Mouse (Mus musculus): ENCODE results near the gene Nkapd1. TPM values are rescaled to one million over a fixed set of nuclear protein-coding genes. Genes with fewer than 3 reads are reported as not detected.

Nkapd1 gene
- polyA plus RNA-seq, 1 experiment: 11.1 TPM

DNA sequence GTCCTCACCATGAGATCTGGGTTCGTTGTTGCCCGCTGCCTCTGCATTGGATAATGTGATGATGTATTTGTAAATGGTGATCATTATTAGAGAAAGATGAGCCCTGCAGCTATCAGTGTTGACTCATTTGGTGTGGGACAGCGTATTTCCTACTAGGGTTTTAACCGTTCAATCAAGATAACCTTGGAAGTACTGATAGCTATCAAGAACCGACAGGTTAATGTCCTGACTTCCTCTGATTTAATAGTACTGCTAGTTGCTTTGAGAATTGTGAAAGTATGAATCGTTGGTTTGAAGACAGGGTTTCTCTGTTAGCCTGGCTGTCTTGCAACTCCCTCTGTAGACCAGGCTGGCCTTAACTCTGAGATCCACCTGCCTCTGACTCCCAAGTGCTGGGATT is 12.9 kb downstream of the Nkapd1 start:
- TF ChIP-seq GATA1 (IDR thresholded peaks at IDR 0.05; ENCODE audit: low read length): no peak

DNA sequence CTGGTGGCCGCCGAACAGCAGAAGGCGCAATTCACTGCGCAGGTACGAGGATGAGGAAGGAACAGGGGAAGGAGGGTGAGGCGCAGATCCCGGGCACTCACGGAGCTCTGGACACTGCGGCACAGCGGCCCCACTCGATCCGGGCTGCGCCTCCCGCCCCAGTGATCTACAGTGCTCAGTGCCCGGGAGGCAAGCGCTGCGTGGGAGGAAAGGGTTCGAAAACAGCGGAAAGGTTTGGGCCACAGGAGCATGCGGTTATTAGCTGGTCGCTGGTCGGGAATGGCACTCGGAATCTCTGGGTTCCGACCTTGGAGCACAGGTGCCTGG is 13.3 kb downstream of the Nkapd1 start:
- TF ChIP-seq GATA1 (IDR thresholded peaks at IDR 0.05; ENCODE audit: low read length): no peak

DNA sequence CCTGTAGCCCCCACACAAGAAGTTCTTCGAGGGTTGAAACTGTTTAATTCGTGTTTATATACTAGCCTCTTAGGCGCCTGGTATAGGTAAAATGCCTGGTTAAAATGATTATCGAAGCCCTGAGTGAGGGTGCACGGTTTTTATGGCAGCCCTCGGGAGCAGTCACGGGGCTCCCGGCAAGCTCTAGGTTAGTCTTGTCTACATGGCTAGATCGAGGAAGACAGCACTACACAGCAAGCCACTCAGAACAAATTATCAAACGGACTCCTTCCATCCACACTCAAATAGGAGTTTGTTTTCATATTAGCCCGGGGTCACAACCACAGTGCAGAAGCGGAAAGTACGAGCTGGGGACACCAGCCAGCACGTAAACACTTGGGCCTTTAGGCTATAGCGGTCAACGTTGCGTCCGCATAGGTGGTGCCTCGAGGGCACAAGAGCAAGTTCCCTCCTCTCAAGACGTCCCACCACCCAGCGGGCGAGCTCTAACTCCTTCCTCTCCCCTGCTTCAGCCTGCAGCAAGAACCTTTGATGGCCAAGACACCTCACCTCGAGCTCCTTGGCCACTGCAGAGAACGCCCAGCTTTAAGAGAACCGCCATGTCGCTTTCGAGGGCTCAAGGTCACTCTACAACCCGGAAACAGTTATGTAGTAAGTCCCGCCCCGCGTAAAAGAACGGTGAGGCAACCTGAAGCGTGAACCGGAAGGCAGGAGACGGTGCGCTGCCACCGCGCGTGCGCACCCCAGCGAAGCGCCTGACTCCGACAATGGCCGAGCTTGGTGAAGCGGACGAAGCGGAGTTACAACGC is 13.9 kb downstream of the Nkapd1 start, which contains the start of the genes Sdhd and Timm8b:
Gene Sdhd (minus strand): TSS at position 624 of the 809 bp plus-strand sequence.
Gene Timm8b (plus strand): TSS at position 722 of the 809 bp plus-strand sequence.
- TF ChIP-seq GATA1 (IDR thresholded peaks at IDR 0.05; ENCODE audit: low read length): no peak

DNA sequence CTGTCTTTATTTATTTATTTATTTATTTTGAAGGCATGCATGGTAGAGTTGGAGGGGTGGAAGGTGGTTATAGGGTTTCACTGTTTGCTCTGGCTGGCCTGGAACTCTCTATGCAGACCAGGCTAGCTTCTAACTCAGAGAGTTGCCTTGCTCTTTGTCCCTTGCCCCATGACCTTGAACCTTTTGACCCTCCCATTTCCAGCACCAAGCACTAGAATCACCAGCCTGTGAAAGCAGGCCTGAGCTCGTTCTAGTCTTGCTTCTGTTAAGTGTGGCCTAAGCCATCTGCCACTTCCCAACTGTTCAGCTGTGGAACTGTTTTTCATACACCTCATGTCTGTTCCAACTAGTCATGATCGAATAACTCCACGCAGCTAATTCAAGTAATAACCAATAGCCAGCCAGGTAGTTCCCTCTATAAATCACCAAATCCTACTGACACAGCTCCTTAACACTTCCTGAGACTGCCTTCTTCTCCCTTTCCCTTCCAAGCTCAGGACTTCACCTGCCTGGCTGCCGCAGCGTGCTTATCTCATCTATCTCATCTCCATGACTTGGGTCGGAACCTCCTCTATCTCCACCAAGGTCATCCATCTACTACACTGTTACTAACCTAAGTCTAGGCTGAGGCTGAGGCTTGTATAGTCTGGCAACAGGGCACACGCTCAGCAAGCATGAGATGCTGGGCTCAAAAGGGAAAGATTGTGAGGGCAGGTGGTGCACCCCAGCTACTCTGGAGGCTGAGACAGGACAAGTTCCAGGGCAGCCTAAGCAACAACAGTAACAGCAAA is 15.0 kb downstream of the Nkapd1 start:
- TF ChIP-seq GATA1 (IDR thresholded peaks at IDR 0.05; ENCODE audit: low read length): no peak

DNA sequence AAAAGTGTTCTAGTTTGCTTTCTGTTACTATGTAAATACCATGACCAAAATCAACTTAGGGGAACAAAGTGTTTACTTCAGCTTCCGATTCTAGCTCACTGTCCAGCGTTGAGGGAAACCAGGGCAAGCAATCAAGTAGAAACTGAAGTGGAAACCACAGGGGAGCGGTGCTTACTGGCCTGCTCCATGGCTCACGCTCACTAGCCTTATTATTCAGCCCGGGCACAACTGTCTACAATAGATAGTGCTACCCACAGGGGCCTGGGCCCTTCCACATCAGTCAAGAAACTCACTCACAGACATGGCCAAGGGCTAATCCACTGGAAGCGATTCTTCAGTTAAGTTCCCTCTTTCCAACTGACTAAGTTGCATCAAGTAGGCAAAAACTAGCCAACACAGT is 15.7 kb downstream of the Nkapd1 start:
- TF ChIP-seq GATA1 (IDR thresholded peaks at IDR 0.05; ENCODE audit: low read length): no peak

DNA sequence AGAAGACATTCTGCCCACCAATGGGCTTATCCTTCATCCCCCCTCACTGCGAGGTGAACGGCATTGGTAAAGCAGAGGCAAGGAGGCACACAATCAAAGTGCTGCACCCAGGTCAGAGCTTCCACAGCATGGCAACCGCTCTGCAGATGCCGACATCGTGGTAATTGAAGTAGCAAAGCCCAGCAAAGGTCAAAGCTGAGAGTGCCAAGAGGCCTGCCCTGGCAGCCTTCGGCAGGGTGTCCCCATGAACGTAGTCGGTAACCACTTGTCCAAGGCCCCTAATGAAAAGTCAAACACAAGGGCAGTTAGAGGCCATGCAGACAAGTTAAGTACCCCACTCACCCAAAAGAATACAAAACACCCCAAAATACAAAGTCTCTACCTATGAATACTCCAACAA is 20.3 kb downstream of the Nkapd1 start:
- no peak for TF ChIP-seq GATA1 (IDR thresholded peaks at IDR 0.05; ENCODE audit: low read length)

DNA sequence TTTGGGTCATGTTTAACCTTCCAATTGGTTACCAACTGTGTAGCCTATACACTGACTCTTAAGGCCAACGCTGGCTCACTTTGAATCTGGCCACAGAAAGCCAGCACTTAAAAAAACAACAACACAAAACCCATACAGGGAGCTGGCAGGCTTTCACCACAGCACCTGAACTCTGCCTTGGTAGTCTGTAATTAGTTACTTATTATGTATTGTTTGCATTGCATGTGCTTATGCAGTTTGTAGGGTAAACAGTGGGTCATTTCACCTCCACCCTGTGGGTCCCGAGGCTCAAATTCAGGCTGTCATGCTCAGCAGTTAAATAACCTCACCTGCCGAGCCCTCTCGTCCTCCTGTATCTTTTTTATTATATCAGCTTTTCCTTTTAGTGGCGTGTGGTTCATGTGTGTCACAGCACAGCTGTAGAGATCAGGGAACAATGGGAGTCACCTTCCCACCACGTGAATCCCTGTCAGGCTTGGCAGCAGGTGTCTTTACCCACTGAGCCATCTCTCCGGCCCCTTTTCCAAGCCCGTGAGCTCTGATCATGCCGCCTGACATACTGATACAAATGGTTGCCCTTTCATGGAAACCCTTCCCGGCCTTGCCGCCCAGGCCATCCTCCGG is 22.4 kb downstream of the Nkapd1 start:
- TF ChIP-seq GATA1 (IDR thresholded peaks at IDR 0.05; ENCODE audit: low read length): no peak

DNA sequence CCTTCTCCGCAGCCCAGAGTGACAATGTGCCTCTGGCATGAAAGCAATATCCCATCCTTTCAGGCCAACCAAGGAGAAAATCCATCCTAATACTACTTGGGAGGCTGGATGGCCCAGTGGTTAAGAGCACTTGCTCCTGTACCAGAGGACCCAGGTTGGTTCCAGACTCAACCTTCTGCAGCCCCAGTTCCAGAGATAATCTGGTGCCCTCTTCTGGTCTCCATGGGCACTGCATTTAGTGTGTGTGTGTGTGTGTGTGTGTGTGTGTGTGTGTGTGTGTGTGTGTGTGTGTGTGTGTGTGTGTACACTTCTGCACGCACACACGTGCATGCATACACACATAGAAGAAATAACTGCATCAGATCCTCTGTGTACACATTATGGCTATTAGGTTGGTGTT is 23.7 kb downstream of the Nkapd1 start:
- TF ChIP-seq GATA1 (IDR thresholded peaks at IDR 0.05; ENCODE audit: low read length): no peak

DNA sequence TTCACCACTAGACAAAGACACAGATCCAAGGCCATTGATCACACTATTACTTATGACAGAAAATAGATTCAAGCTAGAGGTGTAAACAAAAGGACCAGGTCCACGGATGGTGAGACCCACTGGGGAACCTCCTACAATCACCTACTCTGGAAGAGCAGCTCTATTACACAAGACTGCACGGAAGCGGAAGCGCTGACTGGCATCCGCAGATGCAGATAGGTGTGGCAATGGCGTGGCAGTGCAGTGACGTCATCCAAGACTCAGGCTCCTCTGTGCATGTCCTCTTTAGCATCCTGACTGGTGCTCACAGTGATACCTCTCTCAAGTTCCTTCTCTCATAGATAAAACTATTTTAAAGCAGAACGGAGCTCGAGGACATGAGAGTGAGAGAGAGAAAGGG is 24.3 kb downstream of the Nkapd1 start:
- TF ChIP-seq GATA1 (IDR thresholded peaks at IDR 0.05; ENCODE audit: low read length): no peak

DNA sequence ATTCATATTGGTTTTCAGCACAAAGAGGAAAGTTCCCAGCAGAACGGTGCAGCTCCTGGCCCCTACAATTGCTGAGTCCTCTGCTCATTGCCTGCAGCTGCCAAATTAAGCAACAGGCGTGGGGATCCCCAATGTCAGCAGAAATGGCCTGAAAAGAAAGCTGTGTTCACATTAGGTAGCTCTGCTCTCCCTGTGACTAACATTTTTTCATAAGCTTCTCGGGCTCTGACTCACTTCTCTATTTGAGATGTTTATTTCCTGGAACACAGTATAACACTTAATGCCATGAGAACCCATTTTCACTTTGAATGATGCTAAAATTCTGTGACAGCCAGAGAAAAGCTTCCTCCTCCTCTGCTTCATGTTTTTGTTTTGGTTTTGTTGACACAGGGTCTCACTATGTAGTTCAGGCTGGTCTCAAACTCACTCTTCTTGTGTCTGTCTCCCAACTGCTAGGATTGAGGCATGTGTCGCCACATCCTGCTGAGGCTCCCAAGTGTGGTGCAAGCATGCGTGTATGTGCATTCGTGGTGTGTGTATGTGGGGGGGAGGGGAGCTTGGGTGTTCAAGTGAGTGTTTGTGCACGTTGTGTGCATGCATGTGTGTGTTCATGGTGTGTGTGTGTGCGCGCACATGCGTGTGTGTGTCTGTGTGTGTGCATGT is 26.3 kb downstream of the Nkapd1 start:
- TF ChIP-seq GATA1 (IDR thresholded peaks at IDR 0.05; ENCODE audit: low read length): no peak

DNA sequence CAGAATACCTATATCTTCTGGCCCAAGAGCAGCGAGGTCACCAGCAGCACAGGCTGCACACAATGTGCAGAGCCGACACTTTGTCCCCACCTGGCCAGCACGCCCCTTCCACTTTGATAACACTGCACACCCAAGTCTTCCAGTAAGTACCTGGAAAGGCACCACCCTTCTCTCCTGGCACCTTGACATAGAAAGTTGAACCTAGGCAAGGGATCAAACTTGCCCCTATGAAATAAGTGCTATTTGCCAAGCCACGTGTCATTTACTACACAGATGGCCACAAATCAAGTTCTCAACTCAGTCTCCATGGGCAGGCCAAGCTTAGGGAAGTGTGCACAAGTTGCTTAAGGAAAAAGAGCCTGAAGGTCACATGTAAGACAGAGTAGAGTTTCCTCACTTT is 30.3 kb downstream of the Nkapd1 start:
- no peak for TF ChIP-seq GATA1 (IDR thresholded peaks at IDR 0.05; ENCODE audit: low read length)

DNA sequence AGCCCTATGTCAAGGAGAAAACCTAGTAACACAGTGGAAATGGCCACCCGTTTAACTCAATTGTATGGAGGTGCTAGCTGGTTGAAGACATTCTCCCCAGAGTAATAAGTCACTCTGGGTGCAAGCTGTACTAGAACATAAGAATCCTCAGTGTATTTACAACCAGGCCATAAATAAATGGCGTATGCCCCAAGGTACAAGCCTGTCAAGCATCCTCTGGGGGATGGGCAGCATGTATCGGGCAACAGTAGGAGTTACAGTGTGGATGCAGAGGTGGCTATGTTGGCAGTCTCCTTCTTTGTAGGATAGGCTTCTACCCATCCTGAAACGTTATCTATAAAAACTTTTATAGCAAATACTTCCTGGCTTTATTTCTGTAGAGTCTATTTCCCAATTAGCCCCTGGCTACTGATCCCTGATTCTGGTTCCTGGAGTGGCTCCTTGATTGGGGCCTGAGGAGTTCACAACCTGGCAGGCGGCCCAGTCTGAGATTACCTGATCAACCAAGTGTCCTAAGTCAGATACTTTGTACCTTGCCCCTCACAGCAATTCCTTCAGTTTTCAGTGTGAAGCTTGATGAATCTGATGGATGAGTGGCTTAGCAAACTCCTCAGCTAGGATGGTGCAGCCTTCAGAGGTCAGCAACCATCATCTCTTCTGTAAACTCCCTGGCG is 32.0 kb downstream of the Nkapd1 start:
- no peak for TF ChIP-seq GATA1 (IDR thresholded peaks at IDR 0.05; ENCODE audit: low read length)

DNA sequence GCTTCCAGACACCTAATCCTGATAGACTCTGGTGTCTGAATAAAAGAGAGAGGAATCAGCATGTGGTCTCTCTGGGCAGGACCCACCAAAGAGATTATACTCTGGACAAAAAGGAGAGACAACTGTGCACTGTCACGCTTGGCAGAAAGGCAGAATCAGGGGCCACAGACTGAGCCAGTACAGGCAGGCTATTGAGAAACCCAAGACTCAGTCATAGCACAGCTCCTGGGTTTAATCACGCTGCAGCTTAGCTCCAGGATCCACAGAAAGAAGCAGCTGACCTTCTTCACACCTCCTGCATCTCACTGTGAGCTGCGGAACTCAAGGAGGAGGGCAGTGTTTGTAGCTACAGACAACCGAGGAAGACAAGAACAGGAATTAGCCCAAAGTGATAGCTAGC is 36.9 kb downstream of the Nkapd1 start:
- no peak for TF ChIP-seq GATA1 (IDR thresholded peaks at IDR 0.05; ENCODE audit: low read length)

DNA sequence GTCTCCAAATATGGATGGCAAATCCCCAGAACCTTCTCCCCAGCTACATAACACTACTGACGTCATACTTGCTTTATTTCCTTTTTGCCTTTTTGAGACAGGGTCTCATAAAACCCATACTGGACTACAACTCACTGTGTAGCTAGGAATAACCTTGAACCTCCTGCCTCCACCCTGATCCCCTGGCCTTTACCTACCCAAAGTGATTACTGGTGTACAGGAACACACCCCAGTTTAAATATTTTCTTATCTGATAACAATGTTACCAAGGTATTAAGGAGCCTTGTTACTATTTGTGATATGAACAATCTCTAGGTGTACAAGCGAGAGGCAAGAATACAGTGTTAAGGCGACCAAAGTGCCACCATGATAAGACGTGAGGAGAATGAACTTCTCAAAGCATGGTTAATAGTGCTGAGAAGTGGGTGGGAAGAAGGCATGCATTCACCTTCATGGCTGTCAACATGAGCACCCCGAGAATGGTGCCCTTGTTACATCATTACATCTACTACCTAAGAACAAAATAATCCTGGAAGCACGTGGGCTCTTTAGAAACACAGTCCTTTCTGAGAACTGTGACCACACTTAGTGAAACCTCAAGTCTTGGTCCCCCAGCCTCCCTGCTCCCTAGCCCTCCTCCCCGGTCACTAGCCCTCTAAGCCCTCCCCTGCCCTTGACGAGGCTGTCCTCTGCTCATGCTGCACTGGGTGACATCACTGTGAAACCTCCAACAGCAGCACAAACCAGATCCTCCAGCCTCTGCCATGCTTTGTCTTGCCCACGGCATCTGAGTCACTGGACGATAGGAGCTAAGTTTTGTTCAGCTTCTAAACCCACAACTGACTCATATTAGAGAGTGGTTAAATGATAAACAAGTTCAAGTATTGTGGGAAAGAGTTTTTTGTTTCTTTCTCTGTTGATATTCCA is 47.4 kb downstream of the Nkapd1 start:
- TF ChIP-seq GATA1 (IDR thresholded peaks at IDR 0.05; ENCODE audit: low read length): no peak

Data from G1E-ER4 (cell line).